8 mouse cellular contexts compared by ENCODE assay signal in genomic region chr14:57679958-57680535, GRCm38 (mm10). TPM values are rescaled to one million over a fixed set of nuclear protein-coding genes. Genes with fewer than 3 reads are reported as not detected.
DNase-seq lines count a peak whose midpoint lies in the region; ATAC-seq lines count a peak whose summit lies in the region.

No protein-coding gene starts in this region.

- no peaks in the 10 kb centered on the region for H3K9me3 ChIP-seq in forebrain, embryonic 15.5 days
- H3K9me3 ChIP-seq in hindbrain, embryonic 11.5 days (ENCODE audit: control insufficient read depth, low read length) = no peaks in the 10 kb centered on the region

- WGBS in forebrain, embryonic 15.5 days = 46% methylated on average over 5 of the region's 5 CpGs
- WGBS in hindbrain, embryonic 11.5 days = 40% methylated on average over 5 of the region's 5 CpGs

- ATAC-seq in forebrain, embryonic 15.5 days (replicated peaks) = peak; percentile 88
- ATAC-seq in hindbrain, embryonic 11.5 days (ENCODE audit: low FRiP score) = peak; percentile 54

- H3K4me1 ChIP-seq in forebrain, embryonic 15.5 days = no peaks in the 10 kb centered on the region
- no peaks in the 10 kb centered on the region for H3K4me1 ChIP-seq in hindbrain, embryonic 11.5 days (replicated peaks; ENCODE audit: control insufficient read depth, insufficient read depth, low read length)

- H3K27ac ChIP-seq in forebrain, embryonic 15.5 days (replicated peaks) = no peak overlapping the region
- no peak overlapping the region for H3K27ac ChIP-seq in hindbrain, embryonic 11.5 days (ENCODE audit: low read depth, low read length)

- no peak overlapping the region for H3K9ac ChIP-seq in forebrain, embryonic 15.5 days (replicated peaks)
- H3K9ac ChIP-seq in hindbrain, embryonic 11.5 days (ENCODE audit: low read depth, low read length) = no peak overlapping the region

- H3K27me3 ChIP-seq in forebrain, embryonic 15.5 days = no peaks in the 10 kb centered on the region
- no peaks in the 10 kb centered on the region for H3K27me3 ChIP-seq in hindbrain, embryonic 11.5 days (ENCODE audit: control insufficient read depth, insufficient read depth, low read length)

- no peak overlapping the region for H3K4me3 ChIP-seq in forebrain, embryonic 15.5 days
- H3K4me3 ChIP-seq in hindbrain, embryonic 11.5 days (ENCODE audit: low read depth, low read length) = no peak overlapping the region

- no peaks in the 10 kb centered on the region for H3K36me3 ChIP-seq in forebrain, embryonic 15.5 days
- H3K36me3 ChIP-seq in hindbrain, embryonic 11.5 days (ENCODE audit: control insufficient read depth, insufficient read depth, low read length) = no peaks in the 10 kb centered on the region

- H3K4me2 ChIP-seq in forebrain, embryonic 15.5 days (replicated peaks) = no peak overlapping the region
- H3K4me2 ChIP-seq in hindbrain, embryonic 11.5 days (replicated peaks; ENCODE audit: low read depth, low read length) = no peak overlapping the region

- DNase-seq in MN1 (ENCODE audit: low spot score) = peak; percentile 84
- peak; percentile 75 for DNase-seq in cerebellum, adult 11 months
- DNase-seq in hindbrain, embryonic 11.5 days (ENCODE audit: low spot score) = peak; percentile 92
- DNase-seq in layer of hippocampus, adult 9-11 months = peak; percentile 73
- DNase-seq in lung, postnatal 14 days = peak; percentile 92
- peak; percentile 89 for DNase-seq in retina, postnatal 1 day
- DNase-seq in thymus, postnatal 25 days = peak; percentile 80

RNA-seq across cellular contexts. Expression of gene Xpo4, which starts 14.8 kb away (rescaled TPM):
- 14.9 and 15.7 TPM in 2 replicates for polyA plus RNA-seq in forebrain, embryonic 15.5 days (2015; fragmentation: Nextera tagmentation; extraction: Ambion mirVana)
- 31.7 and 32.1 TPM in 2 replicates for polyA plus RNA-seq in hindbrain, embryonic 11.5 days (2014; fragmentation: Nextera tagmentation; extraction: Ambion mirVana)
